Mouse (Mus musculus): ENCODE results near the gene Svs5.
"Not testable (repeated sequence)": the region's sequence is repeated elsewhere in the genome, so short reads cannot be mapped to it uniquely, and the experiment has no call there.

Svs5 gene
- long read RNA-seq, experiment 1: 0 reads
- long read RNA-seq, experiment 2, partial matches to known transcripts: 0 of 1 reads
- long read RNA-seq, experiment 2, other reads (novel, unspliced or antisense): 0 of 1 reads

DNA sequence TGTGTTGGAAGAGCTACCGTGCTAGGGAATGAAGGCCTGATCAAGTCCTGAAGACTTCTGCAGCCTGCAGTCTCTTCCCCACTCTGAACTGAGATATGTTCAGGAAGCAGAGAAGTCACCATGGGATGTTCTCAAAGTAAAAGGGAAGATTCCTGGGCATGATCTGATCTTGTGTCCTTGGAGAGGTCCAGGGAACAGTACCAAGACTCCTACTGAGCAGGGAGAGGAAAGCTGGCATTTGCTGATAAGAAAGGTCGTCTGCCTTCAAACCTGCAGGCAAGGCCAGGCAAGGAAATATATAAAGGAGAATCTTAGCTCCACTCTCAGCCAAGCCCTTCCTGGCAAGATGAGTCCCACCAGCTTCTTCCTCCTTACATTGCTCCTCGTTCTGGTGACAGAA, at the start of gene Svs5:
Gene Svs5 (plus strand): TSS at position 301 of the 400 bp plus-strand sequence.
- intact Hi-C loops (cut with DNase I): not testable (repeated sequence)

DNA sequence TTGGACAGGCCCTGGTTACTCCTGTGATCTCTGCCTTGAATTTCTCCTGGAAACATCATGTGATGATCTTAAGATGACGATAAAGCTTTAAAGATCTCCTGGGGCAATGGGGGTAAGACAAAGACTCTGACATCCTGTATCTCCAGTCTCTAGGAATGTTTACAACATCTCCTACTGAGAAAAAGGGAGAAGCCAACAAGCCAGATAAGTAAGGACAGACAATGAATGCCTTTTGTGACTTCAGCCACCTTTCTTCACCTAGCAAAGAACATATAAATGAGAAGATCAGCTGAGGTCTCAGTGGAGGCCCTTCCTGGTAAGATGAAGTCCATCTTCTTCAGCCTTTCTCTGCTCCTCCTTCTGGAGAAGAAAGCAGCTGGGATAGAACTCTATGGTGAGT, 43.6 kb upstream of the Svs5 start, which contains the start of gene Svs3a:
Gene Svs3a (plus strand): TSS at position 301 of the 400 bp plus-strand sequence.
- intact Hi-C loops (cut with DNase I): not testable (repeated sequence)

DNA sequence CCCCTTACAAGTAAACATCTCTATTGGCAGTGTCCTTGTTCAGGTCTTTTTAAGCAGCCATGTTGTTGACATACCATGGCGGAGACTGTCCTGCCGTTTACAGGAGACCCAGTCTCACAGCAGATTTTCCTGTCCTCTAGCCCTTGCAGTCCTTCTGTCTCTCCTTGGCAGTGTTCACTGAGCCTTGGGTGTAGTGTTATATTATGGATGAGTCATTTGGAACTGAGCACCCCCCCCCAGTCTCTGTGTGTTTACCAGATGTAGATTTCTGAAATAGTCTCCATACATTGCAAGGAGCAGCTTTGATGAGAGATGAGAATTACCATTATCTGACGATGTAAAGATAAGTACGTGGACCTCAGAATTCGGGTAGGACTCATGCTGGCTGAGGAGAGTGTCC, 19.9 kb upstream of the Svs5 start:
- intact Hi-C loops (cut with DNase I): no loop called here

DNA sequence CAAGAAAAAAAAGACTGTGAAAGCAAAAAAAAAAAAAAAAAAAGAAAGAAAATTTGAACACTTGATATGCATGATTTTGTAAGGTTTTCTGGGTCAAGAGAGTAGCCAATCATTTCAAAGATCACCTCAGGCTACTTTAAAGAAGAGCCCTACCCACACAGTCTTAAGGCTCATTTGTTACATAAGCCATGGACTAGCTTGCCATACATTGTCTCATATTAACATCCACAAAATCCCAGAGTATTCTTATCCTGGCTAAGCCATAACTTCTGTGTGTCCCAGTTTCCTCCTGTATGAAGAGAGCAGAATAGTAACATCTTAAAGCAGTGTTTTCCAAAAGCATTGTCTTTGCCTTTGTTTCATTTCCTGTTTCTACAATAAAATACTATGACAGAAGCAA, 17.1 kb upstream of the Svs5 start:
- intact Hi-C loops (cut with DNase I): not testable (repeated sequence)

DNA sequence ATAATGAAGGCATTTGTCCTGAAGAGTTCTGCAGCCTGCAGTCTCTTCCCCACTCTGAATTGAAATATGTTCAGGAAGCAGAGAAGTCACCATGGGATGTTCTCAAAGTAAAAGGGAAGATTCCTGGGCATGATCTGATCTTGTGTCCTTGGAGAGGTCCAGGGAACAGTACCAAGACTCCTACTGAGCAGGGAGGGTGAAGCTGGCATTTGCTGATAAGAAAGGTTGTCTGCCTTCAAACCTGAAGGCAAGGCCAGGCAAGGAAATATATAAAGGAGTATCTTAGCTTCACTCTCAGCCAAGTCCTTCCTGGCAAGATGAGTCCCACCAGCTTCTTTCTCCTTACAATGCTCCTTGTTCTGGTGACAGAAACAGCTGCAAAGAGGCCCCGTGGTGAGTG, 16.1 kb upstream of the Svs5 start, which contains the start of gene Svs6:
Gene Svs6 (plus strand): TSS at position 301 of the 400 bp plus-strand sequence.
- intact Hi-C loops (cut with DNase I): not testable (repeated sequence)

DNA sequence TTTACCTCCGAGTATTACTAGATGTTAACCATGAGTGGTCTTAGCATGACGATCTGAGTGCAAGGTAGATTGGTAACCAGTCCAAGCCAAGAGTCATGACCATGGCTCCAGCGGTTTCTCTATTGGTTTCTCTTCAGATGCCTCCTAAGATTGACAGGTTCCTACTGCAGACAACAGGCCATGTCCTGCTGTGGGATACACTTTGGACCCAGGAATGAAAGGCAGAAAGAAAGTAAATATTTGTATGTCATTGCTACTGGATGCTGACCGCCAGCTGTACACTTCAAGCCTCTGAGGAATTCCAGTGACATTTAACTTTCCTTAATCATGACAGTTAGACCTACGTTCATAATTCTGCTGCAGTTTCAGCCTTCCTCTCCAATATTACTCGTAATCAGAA, 11.6 kb upstream of the Svs5 start:
- intact Hi-C loops (cut with DNase I): no loop called here

DNA sequence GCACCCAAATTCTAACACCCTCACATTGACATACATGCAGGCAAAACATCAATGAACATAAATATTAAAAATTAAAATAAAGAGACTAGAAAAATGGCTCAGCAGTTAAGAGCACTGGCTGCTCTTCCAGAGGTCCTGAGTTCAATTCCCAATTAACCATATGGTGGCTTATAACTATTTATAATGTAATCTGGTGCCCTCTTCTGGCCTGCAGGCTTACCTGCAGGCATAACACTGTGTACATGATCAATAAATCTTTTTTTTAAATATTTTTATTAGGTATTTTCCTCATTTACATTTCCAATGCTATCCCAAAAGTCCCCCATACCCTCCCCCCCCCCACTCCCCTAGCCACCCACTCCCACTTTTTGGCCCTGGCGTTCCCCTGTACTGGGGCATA, 11.2 kb downstream of the Svs5 start:
- intact Hi-C loops (cut with DNase I): loop anchor here (2.0 to 10.0 kb wide), 2 partner anchors 209 to 239 kb away; no protein-coding TSS in a partner anchor

DNA sequence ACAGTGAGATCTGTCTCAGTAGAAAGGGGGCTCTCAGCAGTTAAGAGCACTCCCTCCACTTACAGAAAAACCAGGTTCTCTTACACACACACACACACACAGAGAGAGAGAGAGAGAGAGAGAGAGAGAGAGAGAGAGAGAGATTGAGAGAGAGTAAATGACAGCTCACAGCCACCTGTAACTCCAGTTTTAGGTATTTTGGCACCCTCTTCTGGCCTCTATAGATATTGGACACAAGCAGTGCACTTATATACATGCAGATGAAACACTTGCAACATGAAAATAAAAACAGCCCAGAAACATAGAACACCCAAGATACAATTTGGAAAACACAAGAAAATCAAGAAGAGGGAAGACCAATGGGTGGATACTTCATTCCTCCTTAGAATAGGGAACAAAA, 15.2 kb downstream of the Svs5 start:
- intact Hi-C loops (cut with DNase I): loop anchor here (2.0 to 10.0 kb wide), 2 partner anchors 167 to 243 kb away; no protein-coding TSS in a partner anchor

DNA sequence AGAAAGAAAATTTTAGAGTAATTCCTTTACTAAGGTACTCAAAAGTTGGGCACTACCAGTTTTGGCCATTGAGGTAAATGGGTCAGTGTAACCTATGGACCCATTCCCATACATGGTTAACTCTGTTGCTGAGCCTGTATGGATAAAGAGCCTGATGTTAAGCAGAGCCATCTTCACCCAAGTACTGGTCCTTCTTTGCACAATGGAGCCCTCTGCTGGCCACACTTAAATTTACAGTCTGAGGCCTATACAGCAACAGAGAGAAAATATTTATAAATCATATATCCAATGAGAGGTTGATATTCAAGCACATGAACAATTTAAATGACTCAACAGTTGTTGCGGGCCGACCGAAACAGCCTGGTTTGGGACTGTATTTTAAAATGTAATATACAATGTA, 16.4 kb downstream of the Svs5 start:
- intact Hi-C loops (cut with DNase I): loop anchor here (2.0 to 10.0 kb wide), 2 partner anchors 168 to 244 kb away; no protein-coding TSS in a partner anchor

DNA sequence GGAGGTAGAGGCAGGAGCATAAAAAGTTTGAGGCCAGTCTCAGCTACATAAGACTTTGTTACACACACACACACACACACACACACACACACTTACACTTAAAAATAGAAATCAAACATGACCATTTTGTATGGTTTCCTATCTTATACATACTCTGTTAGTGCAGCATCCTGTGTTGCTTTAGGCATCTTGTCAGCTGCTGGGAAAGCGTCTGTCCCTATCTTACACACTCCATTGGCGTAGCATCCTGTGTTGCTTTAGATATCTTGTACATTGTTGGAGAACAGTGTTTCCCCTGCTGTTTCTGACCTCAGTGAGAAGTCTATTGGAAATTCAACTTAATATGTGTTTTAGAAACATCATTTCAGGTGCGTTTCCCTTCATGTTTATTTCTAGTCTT, 20.2 kb downstream of the Svs5 start:
- intact Hi-C loops (cut with DNase I): loop anchor here (5.0 kb wide), 1 partner anchor 35 kb away; the partner anchor contains the start of gene Slpi

DNA sequence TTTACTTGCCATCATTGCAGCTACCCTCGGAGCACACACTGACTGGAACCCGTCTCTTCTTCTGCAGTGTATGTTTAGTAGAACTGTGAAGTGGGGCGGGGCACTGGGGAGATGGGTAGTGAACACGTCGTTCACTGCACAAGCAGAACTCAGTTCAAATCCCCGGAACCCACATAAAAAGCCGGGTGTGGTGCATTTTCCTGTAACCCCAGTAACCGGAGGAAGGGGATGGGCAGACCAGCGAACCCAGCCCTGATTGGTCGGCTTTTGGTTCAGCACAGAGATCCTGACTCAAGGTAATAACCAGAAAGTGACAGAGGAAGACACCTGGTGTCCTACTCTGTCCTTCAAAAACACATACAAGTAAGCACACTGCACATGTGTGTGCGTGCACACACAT, 20.8 kb downstream of the Svs5 start:
- intact Hi-C loops (cut with DNase I): loop anchor here (5.0 kb wide), 1 partner anchor 34 kb away; the partner anchor contains the start of gene Slpi

DNA sequence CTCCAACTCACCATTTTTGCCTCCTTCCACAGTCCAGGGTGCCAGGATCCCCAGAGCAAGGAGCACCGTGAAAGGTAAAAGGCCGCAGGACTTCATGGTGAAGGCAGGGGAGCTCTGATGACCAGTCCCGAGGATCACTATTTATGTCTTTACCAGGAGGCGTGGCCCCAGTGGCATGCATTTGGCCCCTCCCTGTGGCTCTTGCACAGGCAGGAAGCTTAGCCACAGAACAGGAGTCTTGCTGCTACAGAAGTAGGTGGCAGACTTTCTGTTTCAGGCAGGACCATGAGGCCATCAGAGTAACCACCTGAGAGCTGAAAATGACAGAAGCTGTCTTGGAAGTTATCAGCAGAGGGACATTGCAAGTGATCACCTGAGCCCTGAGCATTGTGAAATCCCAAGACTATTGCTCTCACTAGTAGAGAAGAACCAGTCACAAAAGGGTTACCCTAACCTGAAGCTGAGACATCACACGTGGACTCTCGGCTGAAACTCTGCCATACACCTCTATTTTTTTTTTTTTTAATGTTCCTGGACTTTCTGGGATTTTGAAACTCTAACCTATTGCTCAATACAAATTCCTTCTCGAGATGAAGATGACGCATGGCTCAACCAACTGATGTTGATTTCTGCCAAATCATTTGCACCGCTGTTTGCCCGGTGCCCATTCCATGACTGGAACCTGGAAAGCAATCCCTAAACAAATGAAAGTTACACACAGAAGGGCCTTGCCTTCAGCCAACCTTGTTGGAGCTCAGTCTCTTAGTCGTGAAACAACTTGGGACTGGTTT, 23.8 kb downstream of the Svs5 start:
- intact Hi-C loops (cut with DNase I): no loop called here

DNA sequence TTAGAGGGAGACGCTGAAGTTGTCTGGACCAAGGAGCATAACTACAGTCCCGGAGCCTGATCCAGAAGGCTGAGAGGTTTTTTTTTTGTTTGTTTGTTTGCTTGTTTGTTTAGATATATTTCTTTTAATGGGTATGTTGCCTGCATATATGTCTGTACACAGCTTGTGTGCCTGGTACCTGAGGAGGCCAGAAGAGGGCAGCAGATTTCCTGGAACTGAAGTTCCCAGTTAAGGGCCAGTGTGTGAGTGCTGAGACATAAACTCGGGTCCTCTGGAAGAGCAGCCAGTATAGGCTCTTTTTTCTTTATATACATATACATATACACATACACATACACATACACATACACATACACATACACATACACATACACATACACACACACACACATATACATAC, 25.8 kb downstream of the Svs5 start:
- intact Hi-C loops (cut with DNase I): no loop called here

DNA sequence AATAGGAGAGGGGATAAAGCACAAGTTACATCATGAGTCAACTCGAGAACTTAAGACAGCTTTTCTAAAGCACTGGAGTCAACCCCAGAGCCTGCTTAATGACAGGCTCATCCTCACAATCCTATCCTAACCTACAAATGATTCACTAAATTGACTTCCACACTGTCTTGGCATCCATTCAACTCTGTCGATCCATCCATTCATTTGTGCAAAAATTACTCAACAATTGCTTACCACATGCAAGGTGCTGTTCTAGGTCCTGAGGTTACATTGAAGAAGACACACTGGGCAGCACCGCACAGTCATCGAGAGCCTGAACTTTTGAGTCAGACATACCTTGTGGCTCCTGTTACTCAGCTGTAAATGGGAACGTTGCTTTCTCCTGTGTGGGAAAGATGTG, 26.5 kb downstream of the Svs5 start:
- intact Hi-C loops (cut with DNase I): no loop called here

DNA sequence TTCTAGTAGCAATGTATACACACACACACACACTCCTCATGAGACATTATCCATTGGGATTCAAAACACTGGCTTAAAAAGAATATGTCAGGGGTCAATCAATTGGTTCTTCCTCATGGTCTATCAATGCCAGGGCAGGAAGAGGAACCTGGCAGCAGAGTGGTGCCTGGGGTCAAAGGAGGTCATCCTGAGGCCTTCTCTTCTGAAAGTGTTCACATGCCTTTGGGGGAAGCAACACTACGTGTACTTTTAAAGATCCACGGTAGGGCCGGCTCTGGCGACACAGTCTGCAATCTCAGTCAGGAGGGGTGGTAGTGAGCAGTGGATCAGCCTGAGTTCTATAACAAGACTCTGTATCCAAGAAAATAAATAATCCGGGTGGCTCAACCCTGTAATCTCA, 27.1 kb downstream of the Svs5 start:
- intact Hi-C loops (cut with DNase I): no loop called here

DNA sequence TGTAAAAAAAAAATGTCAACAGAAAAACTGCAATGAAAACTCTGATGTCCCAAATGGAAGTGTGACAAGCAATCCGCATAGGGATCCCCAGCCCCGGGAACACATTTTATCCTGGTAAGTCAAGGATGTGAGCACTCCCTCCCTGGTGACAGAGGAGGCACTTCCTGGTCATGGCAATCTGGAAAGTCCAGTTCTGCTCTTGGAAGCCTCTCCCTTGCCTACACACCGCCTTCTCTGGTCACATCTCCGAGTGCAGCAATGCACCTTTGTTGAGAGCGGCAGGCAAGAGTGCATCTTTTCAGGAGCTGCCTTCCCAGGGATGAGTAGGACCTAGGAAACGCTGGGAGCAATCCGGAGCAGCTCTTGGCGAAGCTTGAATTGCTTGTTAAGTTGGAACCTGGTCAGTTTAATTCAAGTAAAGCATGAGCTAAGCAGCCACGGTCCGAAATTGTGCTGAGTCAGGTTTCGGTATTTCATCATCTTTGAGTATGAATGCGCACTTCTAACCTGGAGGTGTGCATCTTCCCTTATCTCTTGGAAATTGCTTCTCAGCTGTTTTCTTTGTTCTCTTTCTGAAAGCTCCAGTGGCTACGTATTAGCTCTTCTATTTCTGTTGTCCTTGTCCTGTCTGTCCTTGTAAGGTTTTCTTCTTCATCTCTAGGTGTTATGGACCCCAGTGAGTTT, 28.6 kb downstream of the Svs5 start:
- intact Hi-C loops (cut with DNase I): no loop called here

DNA sequence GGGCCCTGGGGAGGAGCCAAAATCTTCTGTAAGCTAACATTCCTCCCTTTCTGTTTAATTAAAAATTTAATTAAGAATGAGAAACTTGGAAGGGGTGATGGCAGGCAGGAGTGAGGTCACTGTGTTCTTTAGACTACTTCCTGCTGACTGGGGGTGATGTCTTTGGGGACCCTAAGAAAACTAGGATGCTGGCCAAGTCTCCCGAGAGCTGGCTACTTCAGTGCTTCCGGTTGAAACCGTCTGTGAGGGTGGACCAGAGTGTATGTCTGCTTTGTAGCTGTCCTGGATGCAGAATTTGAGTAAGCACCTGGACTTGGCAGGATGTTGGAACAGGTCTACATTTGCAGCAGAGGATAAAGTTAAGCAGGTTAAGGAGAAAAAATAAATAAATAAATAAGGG, 34.4 kb downstream of the Svs5 start:
- intact Hi-C loops (cut with DNase I): no loop called here

DNA sequence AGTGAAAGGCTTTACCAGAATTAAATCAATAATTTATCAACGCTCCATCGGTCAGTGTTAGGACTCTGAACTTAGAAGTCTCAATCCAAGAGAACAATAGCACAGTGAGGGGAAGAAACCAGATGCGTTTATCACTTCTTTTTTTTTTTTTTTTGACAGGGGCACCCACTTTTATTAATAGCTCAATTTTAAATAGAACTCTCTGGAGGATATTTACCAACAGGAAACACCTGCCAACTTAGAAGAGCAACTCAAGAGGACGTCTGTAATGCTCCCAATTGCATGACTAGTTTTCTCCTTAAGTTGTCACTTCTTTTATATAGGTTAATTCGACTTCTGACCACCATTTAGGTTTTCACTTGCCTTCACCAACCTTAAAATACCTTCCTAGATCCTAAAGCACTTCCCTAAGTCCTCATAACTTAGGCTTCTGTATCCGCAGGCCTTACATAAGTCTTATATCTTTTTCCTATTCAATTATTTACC, 36.1 kb downstream of the Svs5 start:
- intact Hi-C loops (cut with DNase I): no loop called here

DNA sequence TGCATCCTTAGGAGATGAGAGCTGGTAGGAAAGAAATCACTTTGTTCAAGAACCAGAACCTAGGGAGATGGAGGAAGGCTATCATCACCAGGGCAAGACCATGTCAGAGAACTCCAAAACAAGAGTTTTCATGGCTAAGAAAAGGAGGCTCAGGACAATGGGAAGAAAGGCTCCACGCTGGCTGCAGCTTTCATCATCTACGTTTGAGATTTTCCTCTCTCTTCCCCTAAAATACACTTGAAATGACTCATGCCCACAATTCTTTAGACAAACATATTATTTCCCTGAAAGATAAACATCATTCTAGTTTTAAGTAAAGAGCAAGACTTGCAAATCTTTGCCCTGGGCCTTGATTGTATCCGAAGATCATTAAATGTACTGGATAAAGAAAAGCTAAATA, 38.8 kb downstream of the Svs5 start:
- intact Hi-C loops (cut with DNase I): no loop called here

DNA sequence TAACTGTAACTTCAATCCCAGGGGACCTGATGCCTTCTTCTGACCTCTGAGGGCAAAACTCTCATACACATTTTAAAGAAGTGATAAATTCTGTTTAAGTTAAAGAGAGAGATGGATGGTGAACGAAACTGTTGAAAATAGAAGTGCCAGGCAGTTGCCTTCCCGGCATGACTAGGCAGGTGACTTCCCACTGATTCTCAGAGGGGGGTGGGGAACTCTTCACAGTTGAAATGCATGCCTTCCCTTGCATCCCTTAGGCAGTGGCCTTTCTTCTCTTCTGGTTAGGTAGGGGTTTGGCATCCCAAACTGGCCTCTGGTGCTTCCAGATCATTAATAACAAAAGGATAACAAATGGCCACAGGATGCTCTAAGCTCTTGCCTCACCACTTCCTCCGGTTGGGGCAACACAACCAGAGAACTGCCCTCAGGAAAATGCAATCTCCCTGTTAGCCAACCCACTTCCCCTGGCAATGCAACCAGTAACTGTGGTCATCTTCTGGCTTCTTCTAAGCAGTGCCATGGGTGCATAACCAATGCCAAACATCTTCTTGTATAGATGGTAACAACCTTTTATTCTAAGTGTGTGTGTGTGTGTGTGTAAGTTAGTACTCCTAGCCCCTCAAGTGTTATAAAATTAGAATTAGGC, 40.0 kb downstream of the Svs5 start:
- intact Hi-C loops (cut with DNase I): no loop called here

DNA sequence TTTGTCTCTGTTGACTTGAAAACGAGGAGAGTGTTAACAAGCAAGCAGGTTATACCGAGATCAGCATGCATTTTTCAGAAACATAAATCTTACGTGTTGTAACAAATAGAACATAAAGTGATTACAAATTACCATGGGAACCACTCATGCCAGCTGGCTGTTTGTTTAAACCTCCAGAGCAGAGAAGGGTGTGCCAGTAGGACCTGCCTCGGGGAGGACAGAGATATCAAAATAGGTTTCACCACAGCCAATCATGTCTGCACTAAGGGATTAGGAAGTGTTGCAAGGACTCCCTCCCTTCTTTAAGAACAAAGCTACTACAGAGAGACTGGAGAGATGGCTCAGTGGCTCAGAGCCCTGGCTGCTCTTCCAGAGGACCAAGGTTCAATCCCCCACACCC, 40.6 kb downstream of the Svs5 start:
- intact Hi-C loops (cut with DNase I): no loop called here

Measured in adrenal gland (tissue).